Mouse (Mus musculus) urinary bladder, adult 18-20 months (tissue): Measurements from ENCODE around the gene Dpep2nb.

Experiments used
- DNase-seq, 2 experiments: peaks; one replicate each; pipeline ENCODE4 v3.0.0; 2022; ENCODE audit warnings: low spot score in 2 of 2, mixed read lengths in 2 of 2

Dpep2nb gene

GRCm38 (mm10) chr8:105961536-105961935, 44.2 kb downstream of the Dpep2nb start:
- no peak for DNase-seq

DNA sequence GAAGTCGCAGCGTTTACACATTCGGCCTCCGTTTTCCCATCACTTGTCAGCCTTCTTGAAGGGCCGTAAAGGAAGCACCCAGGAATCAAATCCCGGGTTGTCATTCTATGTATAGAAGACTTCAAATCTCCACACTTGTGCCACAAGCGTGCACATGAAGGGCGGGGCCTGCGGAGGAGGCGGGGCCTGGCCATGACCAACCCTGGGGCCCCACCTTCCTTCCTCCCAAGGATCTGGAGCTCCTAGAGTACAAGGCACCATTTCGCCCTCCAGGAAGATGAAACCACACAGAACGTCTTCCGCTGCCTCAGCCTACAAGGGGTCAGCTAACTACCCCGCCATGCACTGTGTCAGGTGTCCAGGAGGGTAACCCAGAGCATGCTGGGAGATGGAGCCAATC, 44.7 kb downstream of the Dpep2nb start:
- no peak for DNase-seq

DNA sequence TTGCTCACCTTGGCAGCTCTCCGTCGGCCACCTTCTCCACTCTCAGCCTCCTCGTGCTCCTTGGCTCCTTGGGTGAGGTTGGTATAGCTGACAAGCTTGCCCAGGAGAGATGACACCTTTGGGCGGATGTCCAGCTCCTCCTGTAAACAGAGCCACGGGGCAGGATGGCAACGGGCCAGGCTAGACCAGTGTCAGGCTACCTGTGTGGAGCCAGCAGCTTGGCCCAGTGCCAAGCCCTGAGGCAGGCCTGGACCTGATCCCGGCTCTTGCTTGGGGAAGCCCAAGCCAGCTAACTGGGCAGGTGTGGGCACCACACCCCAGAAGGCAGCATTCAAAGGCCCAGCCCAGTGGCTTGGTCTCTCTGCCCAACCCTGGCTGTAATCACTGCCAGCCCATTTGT, 46.4 kb downstream of the Dpep2nb start:
- peak; percentile 86 to 88 for DNase-seq

DNA sequence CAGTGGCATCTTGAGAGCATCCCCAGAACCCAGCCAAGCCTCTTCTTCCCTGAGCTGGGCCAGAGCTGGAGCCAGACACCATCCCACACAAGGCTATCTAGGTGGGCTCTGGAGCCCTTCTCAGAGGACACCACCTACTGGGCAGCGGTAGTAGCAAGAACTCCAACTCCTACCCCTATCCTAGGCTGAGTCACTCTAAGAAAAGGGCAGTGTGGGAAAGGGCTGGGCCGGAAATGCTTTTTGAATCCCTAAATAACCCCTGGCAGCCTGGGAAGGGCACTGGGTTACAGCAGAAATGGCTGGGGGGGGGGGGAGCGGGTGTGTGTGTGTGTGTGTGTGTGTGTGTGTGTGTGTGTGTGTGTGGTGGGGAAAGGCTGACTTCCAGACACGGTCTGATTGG, 48.0 kb downstream of the Dpep2nb start:
- no peak for DNase-seq

DNA sequence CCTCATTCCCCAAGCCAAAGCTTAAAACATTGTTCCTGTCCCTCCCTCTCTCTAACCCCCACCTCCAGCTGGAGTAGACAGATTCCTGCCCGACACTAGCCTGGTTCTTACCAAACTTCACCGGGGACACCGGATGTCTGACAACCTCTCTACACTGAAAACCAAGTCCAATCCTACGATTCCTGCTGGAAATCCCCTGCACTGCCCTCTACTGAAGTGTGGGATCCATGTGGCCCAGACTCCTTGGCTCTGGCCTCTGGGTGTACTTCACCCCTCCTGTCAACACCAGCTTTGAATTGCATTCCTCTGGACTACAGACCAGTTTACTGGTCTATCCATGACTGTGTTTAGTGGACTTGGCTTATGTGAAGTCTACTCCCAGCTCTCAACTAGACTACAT, 49.2 kb downstream of the Dpep2nb start:
- DNase-seq = no peak

DNA sequence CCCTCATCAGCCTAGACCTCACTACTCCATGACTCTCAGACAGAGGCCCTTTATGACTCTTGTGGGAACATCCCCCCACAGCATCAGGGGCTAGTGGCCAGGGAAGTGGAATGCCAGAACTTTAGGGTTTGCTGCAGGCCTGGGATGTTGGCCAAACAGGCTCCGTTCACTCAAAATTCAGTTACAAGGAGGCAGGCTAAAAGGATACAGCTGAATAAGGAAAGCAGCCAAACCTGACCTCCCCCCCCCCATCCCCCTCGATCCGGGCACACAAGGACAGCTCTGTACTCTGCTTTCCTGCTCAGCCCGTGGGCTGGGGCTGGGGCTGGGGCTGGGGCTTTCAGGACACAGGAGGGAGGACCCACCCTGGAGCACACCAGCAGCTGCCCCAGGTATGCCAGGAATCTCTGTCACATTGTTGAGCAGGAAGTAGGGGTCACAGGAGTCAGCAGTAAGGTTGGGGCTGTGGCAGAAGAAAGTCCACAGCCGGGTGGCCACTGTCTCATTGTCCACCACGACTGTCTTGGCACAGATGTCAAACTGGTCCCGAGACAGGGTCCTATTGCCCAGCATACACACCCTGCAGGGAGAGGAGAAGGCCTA, 54.6 kb downstream of the Dpep2nb start:
- no peak for DNase-seq

DNA sequence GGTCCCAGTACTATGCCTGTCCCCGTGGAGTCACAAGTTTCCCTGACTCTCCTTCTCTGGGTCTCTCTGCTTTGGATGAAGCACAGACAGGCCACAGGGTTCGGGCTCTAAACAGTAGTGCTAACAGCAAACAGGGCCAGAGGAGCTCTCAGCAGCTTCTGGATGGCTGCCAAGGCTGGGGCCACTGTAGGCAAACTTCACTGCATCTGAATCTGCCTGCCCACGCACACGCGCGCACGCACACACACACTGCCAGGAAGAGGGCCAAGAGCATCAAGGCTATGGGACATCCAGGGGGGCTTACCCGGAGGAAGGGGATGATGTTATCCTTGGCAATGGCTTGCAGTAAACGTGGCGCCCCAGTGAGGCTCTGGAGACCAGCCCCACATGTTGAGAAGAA, 56.4 kb downstream of the Dpep2nb start:
- DNase-seq = no peak
